Mouse (Mus musculus) left cerebral cortex, adult 8-10 months (tissue): ENCODE measurements around the gene Acoxl. TPM values are rescaled to one million over a fixed set of nuclear protein-coding genes. Genes with fewer than 3 reads are reported as not detected.

ENCODE experiments used
- DNase-seq, 2 experiments: peaks; one replicate each; pipeline ENCODE4 v3.0.0; 2022; ENCODE audit warnings: low spot score in 2 of 2
- total RNA-seq, 4 experiments: library from RNA; stranded (reverse); gene quantifications; 2 replicates each; pipeline ENCODE4 v1.2.4; 2022

Acoxl gene
- total RNA-seq, 4 experiments from 2014 or later: not detected

GRCm38 (mm10) chr2:128032111-128032510 lies 193.4 kb downstream of the Acoxl start:
- DNase-seq: no peak

- DNase-seq: no peak
Measured at GRCm38 (mm10) chr2:128033503-128033902, 194.8 kb downstream of the Acoxl start.

- DNase-seq: no peak
Measured at GRCm38 (mm10) chr2:128034066-128034665, 195.5 kb downstream of the Acoxl start.

GRCm38 (mm10) chr2:128038259-128038890 lies 199.7 kb downstream of the Acoxl start:
- DNase-seq: no peak

- no peak for DNase-seq
Measured at GRCm38 (mm10) chr2:128041066-128041750, 202.5 kb downstream of the Acoxl start.

- no peak for DNase-seq
Measured at GRCm38 (mm10) chr2:128046454-128046853, 207.8 kb downstream of the Acoxl start.

GRCm38 (mm10) chr2:128054905-128055304 lies 216.2 kb downstream of the Acoxl start:
- DNase-seq: no peak

GRCm38 (mm10) chr2:128057872-128058271 lies 219.2 kb downstream of the Acoxl start:
- DNase-seq: no peak

- DNase-seq: no peak
Measured at GRCm38 (mm10) chr2:128058627-128059026, 220.0 kb downstream of the Acoxl start.

GRCm38 (mm10) chr2:128060213-128060612 lies 221.5 kb downstream of the Acoxl start:
- DNase-seq: no peak

- no peak for DNase-seq
Measured at GRCm38 (mm10) chr2:128060680-128061287, 222.1 kb downstream of the Acoxl start.

GRCm38 (mm10) chr2:128061491-128061890 lies 222.8 kb downstream of the Acoxl start:
- DNase-seq: no peak

GRCm38 (mm10) chr2:128062756-128063155 lies 224.1 kb downstream of the Acoxl start:
- no peak for DNase-seq

- DNase-seq: no peak
Measured at GRCm38 (mm10) chr2:128065013-128065412, 226.3 kb downstream of the Acoxl start.

- no peak for DNase-seq
Measured at GRCm38 (mm10) chr2:128065576-128065975, 226.9 kb downstream of the Acoxl start.

GRCm38 (mm10) chr2:128067162-128067561 lies 228.5 kb downstream of the Acoxl start:
- DNase-seq: no peak

GRCm38 (mm10) chr2:128067596-128067995 lies 228.9 kb downstream of the Acoxl start:
- no peak for DNase-seq

- no peak for DNase-seq
Measured at GRCm38 (mm10) chr2:128068176-128068575, 229.5 kb downstream of the Acoxl start.

- DNase-seq: no peak
Measured at GRCm38 (mm10) chr2:128069025-128069424, 230.3 kb downstream of the Acoxl start.

- no peak for DNase-seq
Measured at GRCm38 (mm10) chr2:128071791-128072190, 233.1 kb downstream of the Acoxl start.

GRCm38 (mm10) chr2:128072944-128073343 lies 234.3 kb downstream of the Acoxl start:
- DNase-seq: no peak

GRCm38 (mm10) chr2:128073603-128074002 lies 234.9 kb downstream of the Acoxl start:
- DNase-seq: no peak
